Mouse (Mus musculus) cerebellum, adult 11 months (tissue): ENCODE measurements at regions not wholly inside any gene's neighbourhood (a gene's known extent, or its start where the extent isn't known, plus 50 kb on each side); places are given as distances from the start of the nearest gene placed in this dataset.

Experiments
- DNase-seq: peaks from one replicate; pipeline ENCODE4 v3.0.0; 2022

DNA sequence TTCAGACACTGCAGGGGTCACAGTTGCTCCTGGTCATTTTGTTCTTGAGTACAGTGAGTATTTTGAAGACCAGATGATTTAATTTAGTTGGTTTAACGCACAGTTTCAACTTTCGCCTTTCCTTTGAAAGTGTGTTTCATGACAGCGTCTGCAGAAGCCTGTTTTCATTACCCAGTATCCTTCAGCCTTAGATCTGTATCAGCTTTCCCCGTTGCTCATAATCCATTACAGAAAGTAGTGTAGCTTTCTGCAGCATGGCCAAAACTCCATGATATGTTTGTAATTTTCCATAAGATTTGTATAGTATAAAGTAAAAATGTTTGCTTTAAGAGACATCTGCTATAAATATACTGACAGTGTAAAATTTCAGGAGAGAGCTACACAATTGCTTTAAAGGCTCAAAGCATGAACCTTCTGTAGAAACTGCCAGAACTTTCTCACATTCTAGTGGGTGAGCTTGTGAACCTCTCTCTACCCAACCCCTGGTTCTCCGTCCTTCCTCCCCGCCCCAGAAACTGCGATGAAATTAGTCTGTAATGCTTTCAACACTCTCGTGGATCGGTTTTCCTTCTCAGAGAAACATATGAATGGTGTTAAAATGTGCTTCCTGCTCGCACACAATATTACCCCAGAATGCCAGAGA, 506.6 kb upstream of the Adgrl2 start:
- no peak for DNase-seq

DNA sequence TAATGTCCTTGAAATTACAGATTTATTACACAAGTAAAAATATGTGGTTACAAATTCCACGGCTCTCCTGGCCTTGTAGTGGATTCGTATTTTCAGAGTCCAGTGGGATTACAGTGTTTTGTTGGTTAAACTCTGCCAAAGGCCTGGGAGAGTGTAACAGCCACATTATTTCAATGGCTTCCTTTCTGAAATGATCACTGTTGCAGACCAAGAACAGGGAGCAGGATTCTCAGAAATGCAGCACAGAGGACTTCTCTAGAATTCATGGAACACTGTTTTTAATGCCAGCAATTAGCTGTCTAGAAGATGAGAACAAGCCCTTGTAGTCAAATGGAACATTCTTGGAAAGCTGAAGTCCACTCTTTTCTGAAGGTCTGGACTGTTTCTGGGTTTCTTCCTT, 505.8 kb upstream of the Adgrl2 start:
- no peak for DNase-seq

DNA sequence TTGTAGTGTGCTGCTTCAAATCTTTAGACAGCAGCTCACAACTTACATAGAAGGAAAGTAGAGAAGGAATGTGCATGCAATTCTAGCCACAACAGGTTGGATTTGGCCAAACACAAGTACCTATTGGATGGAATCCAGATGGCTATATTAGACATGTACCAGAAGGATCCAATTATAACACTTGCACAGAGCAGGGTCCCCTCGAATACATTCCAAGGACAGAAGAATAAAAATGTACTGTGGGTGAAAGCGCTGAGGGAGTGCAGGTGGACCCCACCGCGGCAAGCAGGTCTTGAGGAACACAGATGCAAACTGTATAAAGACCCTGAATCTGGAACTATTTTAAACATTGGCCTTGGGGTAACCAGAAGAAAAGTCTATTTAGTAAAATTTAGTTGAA, 497.8 kb upstream of the Adgrl2 start:
- DNase-seq, result no peak

DNA sequence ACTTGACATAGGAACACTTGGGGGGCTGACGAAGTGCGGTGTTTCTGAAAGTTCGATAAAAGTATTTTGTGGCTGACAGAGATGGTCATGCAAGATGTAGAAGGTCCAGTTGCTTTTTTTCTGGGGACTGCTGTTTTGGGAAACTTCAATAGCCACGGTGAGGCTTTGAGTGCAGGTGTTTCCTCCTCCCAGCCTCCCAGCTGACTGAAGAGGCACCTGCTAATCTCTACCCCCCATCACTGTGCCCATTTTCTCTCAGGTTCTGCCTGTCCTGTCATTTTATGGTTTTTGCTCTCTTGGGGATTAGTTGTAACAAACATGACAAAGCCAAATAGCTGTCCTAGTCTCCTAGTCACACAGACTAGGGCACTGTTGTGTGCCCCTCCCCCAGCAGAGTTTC, 495.1 kb upstream of the Adgrl2 start:
- DNase-seq, result no peak

DNA sequence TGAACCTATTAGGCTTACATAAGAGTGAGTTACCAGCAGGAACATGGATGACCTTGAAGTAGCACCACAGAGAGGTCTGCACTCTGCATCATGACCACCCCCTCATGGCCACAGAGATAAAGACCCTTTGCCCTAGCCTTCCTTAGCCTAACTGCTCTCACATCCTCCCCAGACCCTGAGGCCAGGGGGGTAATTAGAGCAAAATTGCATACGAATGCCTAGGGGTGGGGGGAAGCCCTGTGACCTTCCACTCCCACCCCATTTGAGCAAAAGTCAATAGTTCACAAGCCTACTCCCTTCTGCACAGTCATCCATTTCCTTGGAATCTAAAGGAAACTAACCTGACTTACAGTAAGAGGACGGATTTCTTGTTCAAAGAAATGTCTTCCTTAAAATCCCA, 494.0 kb upstream of the Adgrl2 start:
- no peak for DNase-seq

DNA sequence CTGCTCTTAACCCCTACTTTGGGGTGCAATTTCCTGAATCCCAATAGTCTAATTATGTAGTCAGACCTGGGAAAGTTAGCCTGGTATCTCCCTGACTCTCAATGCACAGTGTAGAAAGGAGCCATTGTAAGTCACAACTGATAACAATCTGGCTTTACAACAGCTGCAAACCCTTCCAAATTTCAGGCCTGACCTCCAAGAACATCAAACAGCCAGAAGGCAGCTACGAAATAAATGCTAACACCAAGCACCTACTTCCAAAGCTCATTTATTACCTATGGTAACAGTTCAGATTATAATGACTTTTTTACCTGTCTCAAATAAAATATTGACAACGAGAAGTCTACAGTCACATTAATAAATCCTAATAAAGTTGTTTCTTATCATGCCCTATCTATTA, 485.8 kb upstream of the Adgrl2 start:
- no peak for DNase-seq

DNA sequence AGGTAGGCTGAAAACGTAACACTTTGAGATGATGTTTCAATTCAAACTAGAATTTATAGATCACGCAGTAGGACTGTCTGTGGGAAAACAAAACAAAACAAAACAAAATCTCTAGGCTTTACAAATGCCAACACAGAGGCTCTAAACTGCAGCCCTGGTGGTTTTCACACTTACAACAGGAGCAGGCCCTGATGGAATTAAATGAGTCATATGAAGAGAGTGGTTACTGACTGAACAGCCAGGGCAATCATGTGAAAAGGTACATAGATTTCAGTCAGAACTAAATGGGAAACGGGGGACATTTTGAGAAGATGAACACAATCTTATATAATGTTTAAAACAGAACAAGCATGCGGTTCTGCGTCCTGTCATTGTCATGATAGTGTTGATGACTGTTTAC, 476.6 kb upstream of the Adgrl2 start:
- DNase-seq, result no peak

DNA sequence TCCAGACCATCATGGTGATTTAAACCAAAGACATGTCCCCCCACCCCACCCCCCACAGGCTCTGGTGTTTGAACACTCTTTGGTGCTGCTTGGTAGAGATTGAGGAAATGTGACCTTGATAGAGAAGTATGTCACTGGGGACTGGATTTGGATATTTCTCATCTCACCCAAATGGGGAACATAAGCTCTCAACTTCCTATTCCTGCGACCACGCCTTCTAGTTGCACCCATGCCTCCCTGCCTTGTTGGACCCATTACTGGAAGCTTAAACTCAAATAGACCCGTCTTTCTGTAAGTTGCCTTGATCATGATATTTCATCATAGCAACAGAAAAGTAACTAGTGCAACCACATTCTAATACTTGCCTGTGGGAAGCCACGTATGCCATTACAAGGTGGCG, 474.2 kb upstream of the Adgrl2 start:
- DNase-seq, result no peak

DNA sequence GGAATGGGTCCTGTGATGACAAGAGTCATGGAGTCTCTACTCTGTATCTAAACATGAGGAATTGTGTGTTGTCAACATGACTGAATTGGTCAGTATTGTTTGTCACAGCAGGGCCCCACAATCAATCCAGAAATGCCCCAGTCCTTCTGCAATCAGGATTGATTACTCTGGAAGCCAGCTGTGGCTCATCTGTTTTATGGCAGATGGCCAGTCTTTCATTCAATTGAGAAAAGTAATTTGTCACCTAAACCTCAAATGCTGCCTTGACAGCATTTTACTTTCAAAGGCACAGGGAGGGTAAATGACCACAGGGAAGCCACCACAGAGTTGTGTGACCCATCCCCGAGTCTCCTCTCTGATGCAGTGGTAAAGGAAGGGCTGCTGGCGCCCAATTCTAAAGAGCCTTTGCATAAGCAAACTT, 471.8 kb upstream of the Adgrl2 start:
- DNase-seq, result no peak

DNA sequence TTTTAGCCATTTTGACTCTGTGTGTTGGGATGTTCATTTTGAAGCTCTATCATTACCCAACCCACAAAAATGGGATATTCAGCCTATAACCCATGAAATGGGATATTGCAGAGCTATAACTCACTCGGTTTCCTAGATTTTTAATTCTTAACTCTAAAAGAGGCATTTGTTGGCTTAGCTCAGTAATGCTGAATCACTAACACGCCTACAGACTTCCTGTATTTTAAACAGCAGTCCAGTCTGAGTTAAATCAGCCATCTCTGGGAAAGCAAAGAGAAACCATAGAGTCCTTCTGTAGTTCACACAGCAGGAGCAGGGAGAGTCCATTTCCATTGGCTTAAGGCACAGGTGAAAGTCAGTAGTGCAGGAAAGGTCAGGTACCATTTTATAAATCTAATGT, 471.3 kb upstream of the Adgrl2 start:
- no peak for DNase-seq

DNA sequence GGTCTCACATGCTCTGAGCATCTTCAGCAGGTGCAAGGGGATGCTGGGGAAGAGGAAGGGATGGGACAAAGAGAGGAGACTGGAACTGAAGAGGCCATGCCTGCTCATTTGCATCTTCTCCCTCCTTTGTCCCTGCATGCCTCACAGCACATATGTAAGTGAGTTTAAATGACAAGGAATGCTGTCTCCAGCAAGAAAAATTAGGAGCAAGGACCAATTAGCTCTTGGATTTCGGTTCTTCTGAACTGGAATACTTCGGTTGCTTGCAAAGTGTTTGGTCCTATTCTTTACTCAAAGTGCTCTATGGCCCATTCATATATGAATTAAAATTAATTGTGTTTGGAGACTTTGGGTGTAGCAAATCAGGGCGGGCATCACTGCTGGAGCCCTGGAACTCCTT, 459.0 kb upstream of the Adgrl2 start:
- no peak for DNase-seq

DNA sequence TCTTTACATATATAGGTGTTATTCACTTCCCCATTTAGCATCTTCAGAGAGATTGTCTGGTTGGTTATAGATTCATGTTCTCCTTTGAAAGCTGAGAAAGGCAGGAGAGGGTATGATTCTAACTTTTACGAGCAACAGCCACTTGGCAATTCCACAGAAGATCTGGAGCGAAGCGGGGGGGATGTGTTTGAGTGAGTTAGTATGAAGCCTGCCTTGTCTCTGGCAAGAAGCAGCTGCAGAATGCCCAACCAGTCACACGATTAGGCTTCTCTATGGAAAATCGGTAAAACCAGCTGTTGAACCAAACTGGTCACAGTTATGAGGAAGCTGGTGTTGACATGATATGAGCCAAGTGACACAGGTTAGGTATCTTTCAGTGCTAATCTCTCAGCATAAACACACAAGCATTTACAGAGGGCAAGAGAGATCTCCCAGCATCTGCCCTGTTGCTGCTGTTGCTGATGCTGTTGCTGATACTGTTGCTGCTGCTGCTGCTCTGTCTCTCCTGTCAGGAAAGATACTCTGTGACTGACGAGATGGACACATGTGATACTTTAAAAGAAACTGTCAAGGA, 455.7 kb upstream of the Adgrl2 start:
- no peak for DNase-seq

DNA sequence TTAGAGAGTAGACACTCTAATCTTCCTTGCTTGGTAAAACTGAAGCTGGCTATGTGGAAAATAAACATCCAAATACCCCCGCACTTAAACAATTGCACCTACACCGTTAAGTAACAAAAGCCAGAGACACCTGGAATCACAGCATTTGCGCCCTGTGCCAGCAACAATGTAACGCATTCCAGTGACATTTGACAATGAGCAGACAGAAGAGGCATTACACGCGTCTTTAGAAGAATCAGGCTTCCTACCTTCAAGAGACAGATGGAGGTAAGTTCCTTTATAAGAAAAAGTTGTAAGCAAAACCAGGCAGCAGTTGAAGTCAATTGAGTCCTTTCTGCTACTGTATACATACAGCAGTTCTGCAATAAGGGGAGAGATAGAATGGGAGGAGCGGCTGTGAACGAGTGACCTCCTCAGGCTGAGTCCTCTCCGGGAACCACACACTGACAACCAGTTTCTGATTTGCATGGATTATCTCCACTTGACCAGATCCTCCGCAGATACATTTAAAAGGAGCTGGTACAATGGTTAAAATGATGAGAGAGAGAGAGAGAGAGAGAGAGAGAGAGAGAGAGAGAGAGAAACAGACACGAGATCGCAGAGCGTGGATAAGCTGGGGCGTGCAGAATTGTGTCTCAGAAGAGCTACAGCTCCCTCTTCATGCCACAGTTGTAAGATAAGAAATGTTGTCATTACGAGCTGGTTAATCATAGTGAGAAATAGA, 454.7 kb upstream of the Adgrl2 start:
- no peak for DNase-seq

DNA sequence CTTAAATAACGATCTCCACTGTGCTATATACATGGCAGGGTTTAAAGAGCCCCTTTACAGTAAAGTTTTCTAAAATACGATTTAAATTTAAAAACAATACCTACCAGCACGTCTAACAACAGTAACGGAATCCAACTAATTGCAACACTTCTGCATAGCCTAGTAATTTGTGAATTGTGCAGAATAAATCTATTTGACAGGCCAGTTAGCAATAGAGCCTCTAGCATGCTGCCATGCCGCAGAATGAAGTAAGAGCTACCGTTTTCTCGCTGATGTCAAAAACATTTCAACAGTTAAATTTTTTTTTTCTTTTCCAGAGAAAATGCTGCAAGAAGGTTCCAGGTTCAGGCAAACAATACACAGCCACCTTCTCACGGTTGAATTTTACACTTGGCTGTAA, 454.0 kb upstream of the Adgrl2 start:
- DNase-seq, result no peak

DNA sequence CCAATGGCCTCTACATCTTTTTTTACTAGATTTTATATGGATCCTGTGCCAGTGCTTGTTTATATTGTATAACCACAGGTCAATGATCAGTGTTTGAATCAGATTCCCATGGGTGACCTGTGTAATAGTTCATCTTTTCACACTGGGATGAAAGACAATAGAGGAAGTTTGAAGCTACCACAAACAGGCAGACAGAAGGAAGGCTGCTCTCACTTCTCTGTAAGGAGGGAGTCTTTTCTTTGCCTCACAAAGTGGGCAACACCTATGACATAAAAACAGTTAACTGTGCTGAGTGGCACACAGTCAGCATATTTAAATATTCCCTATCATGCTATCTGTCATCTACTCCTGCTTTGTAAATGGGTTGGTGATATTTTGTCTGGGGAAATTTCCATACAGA, 450.9 kb upstream of the Adgrl2 start:
- DNase-seq, result no peak

DNA sequence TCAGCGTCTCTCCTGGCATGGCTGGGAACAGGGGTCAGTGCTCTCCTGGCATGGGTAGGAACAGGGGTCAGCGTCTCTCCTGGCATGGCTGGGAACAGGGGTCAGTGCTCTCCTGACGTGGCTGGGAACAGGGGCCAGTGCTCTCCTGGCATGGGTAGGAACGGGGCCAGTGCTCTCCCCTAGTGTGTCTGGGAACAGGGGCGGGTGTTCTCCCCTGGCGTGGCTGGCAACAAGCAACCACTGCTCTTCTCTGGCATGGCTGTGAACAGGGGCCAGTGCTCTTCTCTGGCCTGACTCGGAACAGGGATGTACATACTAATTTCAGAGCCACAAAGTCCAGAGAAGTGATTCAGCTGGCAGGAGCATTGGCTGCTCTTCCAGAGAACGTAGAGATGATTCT, 447.4 kb upstream of the Adgrl2 start:
- no peak for DNase-seq

DNA sequence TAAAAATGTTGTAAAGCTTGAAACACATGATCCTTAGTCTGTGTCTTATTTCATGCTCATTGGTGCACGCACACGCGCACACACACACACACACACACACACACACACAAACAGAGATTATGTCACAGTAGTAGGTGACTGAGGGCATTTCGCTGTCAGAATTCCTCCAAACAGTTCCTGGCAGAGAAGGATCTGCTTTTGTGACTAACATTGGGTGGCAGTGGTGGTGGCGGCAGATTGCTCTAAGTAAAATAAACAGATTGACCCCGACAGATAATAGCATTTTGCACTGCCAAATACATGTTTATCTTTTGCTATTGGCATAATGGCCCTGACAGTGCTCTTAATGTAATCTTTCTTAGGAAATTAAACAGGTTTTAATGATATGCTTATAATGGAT, 446.6 kb upstream of the Adgrl2 start:
- no peak for DNase-seq

DNA sequence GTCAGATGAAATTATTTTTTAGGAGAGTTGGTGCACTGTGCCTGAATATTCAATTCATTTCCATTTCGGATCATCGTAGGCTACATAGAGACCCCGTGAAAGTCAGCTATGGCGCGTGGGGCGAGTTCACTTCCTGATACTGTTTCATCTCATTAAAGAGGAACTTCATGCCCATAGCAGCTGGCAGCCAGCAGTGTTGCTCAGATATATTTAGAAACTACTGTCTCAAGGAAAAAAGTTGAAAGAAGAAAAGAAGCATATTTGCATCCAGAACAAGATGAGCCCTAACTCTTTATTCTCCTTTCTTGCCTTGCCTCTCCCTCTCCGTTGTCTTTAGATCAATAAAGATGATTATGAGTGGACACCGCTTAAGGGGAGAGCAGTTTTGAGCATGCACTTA, 446.1 kb upstream of the Adgrl2 start:
- DNase-seq, result no peak

DNA sequence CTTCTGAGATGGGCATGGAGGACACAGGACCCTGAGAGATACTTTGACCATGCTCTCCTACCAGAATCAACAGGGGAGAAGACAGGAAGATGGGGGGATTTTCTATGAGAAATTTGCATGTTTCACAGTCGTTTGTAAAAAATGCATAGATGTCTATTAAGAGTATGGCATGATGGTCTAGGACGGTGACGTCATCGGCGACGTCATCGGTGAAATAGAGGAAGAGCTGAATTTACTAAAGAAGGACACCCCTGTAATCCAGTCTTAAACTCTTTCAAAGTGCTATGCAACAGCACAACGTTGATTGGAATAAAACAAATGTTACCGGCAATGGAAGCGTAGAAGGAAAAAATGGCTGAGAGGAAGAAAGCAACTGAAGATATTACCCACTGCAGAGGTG, 441.4 kb upstream of the Adgrl2 start:
- no peak for DNase-seq

DNA sequence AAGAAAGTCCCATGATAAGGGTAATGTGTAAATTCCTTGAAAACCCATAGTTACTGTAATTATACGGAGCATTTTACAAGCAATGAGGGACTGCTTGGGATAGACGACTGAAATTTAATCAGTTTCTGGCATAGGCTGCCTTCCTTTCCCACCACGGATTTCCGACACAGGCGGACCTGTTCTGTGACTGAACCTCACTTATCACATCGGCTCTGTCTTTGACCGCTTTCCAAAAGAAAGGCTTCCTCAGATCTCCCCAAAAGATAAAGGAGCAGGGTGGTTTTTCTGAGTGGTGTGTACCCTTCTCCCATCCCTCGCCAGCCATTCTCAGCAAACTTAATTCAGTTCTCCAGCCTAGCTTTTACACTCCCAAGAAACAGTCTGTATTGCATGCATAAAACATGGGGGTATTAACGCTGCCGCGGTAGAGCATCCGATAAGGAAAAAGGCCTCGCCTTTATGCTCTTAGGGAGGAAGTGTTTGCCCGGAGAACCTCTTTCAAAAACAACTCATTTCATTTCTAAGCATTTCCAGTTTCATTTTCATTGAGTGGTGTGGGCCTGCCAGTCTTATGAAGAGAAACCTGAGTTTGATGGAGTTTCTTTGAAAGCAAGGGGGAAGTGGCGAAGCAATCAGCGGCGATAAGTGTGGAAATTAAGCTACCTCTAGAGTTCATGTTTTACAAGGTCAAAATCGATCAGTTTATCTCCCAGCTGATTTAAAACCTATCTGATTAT, 435.8 kb upstream of the Adgrl2 start:
- no peak for DNase-seq

DNA sequence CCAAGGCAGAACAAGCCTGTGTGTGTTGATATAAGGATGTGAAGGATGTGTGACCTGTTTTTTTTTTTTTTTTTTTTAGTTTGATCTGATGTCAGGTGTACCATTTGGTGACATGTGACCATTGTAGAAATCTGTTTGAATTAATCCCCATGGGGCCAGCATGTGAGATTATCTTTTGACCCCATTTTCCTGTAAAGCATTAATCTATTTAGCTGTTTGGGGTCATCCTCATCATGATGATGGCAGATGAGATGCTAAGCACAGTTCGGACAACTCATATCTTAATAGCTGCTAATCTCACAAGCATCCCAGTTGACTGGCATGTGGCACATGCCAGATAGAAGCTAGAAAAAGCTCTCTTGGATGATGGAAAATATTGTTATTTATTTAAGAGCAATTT, 434.0 kb upstream of the Adgrl2 start:
- no peak for DNase-seq

DNA sequence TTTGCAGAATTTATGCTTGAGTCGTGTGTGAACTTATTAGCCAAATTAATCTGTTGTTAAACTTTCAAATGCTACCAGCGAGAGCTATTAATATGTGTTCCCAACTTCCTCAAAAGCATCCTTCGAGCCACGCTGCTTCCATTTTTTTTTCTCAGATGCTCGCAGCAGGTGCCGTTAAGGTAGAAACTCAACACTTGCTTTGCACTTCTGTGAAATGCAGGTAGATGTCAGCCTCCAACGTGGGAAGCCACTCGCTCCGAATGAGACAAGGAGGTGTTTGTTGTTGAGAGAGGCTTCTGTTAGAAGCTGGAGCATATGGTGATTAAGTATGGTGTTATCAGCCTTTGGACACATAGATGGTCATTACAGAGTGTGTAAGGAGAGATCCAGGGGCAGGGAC, 433.1 kb upstream of the Adgrl2 start:
- DNase-seq, result no peak

DNA sequence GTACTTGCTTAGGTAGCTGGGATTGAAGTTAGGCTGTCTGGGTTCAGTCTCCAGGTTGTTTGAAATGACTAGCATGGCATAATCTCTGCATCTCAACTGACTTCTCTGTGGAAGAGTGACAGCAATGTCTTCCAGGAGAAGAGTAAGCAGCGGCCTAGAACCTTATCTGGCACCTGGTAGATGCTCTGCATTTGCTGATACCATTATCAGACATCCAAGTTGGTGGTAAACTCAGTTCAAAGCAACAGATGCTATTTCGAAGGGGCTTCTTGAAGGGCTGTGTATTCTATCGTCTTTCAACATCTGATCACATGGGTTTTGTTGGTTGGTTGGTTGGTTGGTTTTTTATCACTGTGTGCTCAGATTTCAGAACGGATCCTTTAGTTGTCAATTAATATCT, 424.7 kb upstream of the Adgrl2 start:
- no peak for DNase-seq

DNA sequence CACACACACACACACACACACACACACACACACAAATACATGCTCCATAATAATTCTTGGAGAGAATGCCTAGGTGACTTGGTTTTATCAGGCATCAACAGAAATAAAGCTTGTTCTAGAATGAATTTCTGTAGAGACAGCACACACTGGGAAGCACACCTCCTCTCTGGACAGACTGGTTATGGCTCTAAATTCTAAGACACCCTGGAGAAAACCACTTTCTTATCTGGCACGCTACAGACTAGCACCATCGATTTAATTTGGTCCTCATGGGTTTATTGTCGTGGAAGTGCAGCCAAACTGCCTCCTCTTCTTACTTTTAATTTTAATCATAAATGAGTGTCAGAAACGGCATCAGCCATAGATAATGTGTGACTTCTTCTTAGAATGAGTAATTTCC, 422.8 kb upstream of the Adgrl2 start:
- DNase-seq, result no peak
